Mouse (Mus musculus): ENCODE data around the gene Axdnd1. TPM values are rescaled to one million over a fixed set of nuclear protein-coding genes. Genes with fewer than 3 reads are reported as not detected.

The Axdnd1 gene
- polyA plus RNA-seq, 1 experiment, result not detected

DNA sequence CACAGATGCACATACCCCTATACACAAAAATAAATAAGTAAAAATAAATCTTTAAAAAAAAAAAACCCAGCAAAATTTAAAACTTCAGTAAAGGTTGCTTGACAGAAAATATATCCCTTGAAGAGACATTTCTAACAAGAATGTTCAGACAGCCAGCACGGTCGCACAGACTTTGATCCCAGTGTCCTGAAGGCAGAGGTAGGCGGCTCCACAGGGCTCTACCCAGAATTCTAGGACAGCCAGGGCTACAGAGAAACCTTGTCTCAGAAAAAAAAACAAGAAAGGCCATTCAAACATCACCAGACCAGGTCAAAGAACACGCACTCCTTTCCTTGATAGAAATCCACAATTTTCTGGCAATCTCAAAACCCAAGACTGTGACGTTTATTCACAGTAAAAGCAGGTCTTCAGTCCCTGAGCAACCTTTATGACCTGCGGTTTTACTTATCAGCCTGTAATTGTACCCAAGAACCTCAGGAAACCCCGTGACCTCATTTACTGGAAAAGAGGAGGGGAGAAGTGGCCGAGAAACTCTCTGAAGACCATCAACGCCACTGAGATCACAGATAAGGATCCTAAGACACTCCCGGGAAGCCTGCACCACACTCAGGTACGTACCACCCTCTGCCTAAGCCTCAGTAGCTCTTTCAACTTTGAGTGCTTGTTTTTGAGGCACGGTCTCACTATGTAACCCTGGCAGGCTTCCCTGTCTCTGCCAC is 41.5 kb upstream of the Axdnd1 start:
- no peak for DNase-seq (ENCODE audit: low read depth in 1 of 2, low spot score in 2 of 2)
- no peaks in the 10 kb centered on the region for H3K27me3 ChIP-seq (ENCODE audit: control insufficient read depth, insufficient read depth, low read length)
- H3K36me3 ChIP-seq (ENCODE audit: control insufficient read depth, insufficient read depth, low read length), result peaks cover 11% of the 10 kb centered on the region; the same call in 1 of the 2 replicates
- no peak overlapping the region for H3K27ac ChIP-seq (ENCODE audit: insufficient read depth, low read length)
- TF ChIP-seq CTCF (IDR thresholded peaks at IDR 0.05; ENCODE audit: extremely low read depth, insufficient read depth, insufficient read length, insufficient replicate concordance) (no peak), POLR2A (IDR thresholded peaks at IDR 0.05; ENCODE audit: low read depth, low read length) (no peak)
- H3K4me1 ChIP-seq (ENCODE audit: control insufficient read depth, insufficient read depth, insufficient read length), result peaks cover 11% of the 10 kb centered on the region; the same call in 1 of the 2 replicates
- H3K4me3 ChIP-seq (ENCODE audit: extremely low read depth, insufficient read depth, insufficient read length), result no peak overlapping the region
- WGBS, result 71% methylated on average over 12 of the region's 12 CpGs

DNA sequence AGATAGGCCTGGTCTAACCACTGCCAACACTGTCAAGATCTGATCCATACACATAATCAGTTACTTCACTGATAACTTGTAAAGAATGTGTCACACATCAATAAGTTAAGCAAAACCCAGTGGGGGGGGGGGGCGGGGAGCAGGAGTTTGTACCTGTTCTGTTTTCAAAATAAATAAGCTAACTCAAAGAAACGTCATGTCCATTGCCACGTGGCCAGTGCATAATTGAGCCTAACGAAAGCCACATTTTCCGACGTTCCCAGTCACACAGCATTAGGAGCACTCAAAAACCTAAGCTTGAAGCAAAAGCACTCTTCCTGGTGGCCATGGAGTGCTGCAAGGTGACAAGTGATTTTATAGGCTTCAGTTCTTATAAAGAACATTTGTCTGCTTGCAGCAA is 40.1 kb upstream of the Axdnd1 start:
- 87% methylated on average over 6 of the region's 6 CpGs for WGBS
- DNase-seq (ENCODE audit: low read depth in 1 of 2, low spot score in 2 of 2), result no peak
- no peak for TF ChIP-seq CTCF (IDR thresholded peaks at IDR 0.05; ENCODE audit: extremely low read depth, insufficient read depth, insufficient read length, insufficient replicate concordance)
- TF ChIP-seq POLR2A (IDR thresholded peaks at IDR 0.05; ENCODE audit: low read depth, low read length), result no peak
- peaks cover 11% of the 10 kb centered on the region; the same call in 1 of the 2 replicates for H3K4me1 ChIP-seq (ENCODE audit: control insufficient read depth, insufficient read depth, insufficient read length)
- H3K27ac ChIP-seq (ENCODE audit: insufficient read depth, low read length), result no peak overlapping the region; the same call in 1 of the 2 replicates
- H3K27me3 ChIP-seq (ENCODE audit: control insufficient read depth, insufficient read depth, low read length), result no peaks in the 10 kb centered on the region
- H3K4me3 ChIP-seq (ENCODE audit: extremely low read depth, insufficient read depth, insufficient read length), result no peak overlapping the region
- peaks cover 10% of the 10 kb centered on the region for H3K36me3 ChIP-seq (ENCODE audit: control insufficient read depth, insufficient read depth, low read length)

GRCm38 (mm10) chr1:156460216-156460615 is 39.3 kb upstream of the Axdnd1 start:
- Histone ChIP-seq H3K4me3 (ENCODE audit: extremely low read depth, insufficient read depth, insufficient read length) (0 out of 2 replicates have a peak overlapping the region, but pooled peaks have one; percentile 2), H3K27ac (ENCODE audit: insufficient read depth, low read length) (peak overlapping the region; percentile 77), H3K27me3 (ENCODE audit: control insufficient read depth, insufficient read depth, low read length) (no peaks in the 10 kb centered on the region), H3K4me1 (ENCODE audit: control insufficient read depth, insufficient read depth, insufficient read length) (peaks cover 11% of the 10 kb centered on the region; the same call in 1 of the 2 replicates), H3K36me3 (ENCODE audit: control insufficient read depth, insufficient read depth, low read length) (peaks cover 6% of the 10 kb centered on the region)
- DNase-seq (ENCODE audit: low read depth in 1 of 2, low spot score in 2 of 2), result no peak
- no peak for TF ChIP-seq CTCF (IDR thresholded peaks at IDR 0.05; ENCODE audit: extremely low read depth, insufficient read depth, insufficient read length, insufficient replicate concordance)
- no peak for TF ChIP-seq POLR2A (IDR thresholded peaks at IDR 0.05; ENCODE audit: low read depth, low read length)
- 82% methylated on average over 4 of the region's 4 CpGs for WGBS

GRCm38 (mm10) chr1:156459690-156460089 is 38.7 kb upstream of the Axdnd1 start:
- WGBS, result 18% methylated on average over 3 of the region's 3 CpGs
- DNase-seq (ENCODE audit: low read depth in 1 of 2, low spot score in 2 of 2), result peak; percentile 64 to 65
- Histone ChIP-seq H3K27me3 (ENCODE audit: control insufficient read depth, insufficient read depth, low read length) (no peaks in the 10 kb centered on the region), H3K36me3 (ENCODE audit: control insufficient read depth, insufficient read depth, low read length) (peaks cover 6% of the 10 kb centered on the region), H3K4me3 (ENCODE audit: extremely low read depth, insufficient read depth, insufficient read length) (no peak overlapping the region), H3K27ac (ENCODE audit: insufficient read depth, low read length) (peak overlapping the region; percentile 77), H3K4me1 (ENCODE audit: control insufficient read depth, insufficient read depth, insufficient read length) (peaks cover 11% of the 10 kb centered on the region; the same call in 1 of the 2 replicates)
- no peak for TF ChIP-seq CTCF (IDR thresholded peaks at IDR 0.05; ENCODE audit: extremely low read depth, insufficient read depth, insufficient read length, insufficient replicate concordance)
- no peak; the same call in 1 of the 2 replicates for TF ChIP-seq POLR2A (IDR thresholded peaks at IDR 0.05; ENCODE audit: low read depth, low read length)

- peaks cover 8% of the 10 kb centered on the region for H3K36me3 ChIP-seq (ENCODE audit: control insufficient read depth, insufficient read depth, low read length)
- DNase-seq (ENCODE audit: low read depth in 1 of 2, low spot score in 2 of 2), result no peak
- 62% methylated on average over 8 of the region's 8 CpGs for WGBS
- H3K4me3 ChIP-seq (ENCODE audit: extremely low read depth, insufficient read depth, insufficient read length), result no peak overlapping the region
- peaks cover 11% of the 10 kb centered on the region; the same call in 1 of the 2 replicates for H3K4me1 ChIP-seq (ENCODE audit: control insufficient read depth, insufficient read depth, insufficient read length)
- H3K27ac ChIP-seq (ENCODE audit: insufficient read depth, low read length), result 0 out of 2 replicates have a peak overlapping the region, but pooled peaks have one; percentile 54
- H3K27me3 ChIP-seq (ENCODE audit: control insufficient read depth, insufficient read depth, low read length), result no peaks in the 10 kb centered on the region
- TF ChIP-seq POLR2A (IDR thresholded peaks at IDR 0.05; ENCODE audit: low read depth, low read length) (no peak), CTCF (IDR thresholded peaks at IDR 0.05; ENCODE audit: extremely low read depth, insufficient read depth, insufficient read length, insufficient replicate concordance) (no peak)
These were observed 37.6 kb upstream of the Axdnd1 start for GRCm38 (mm10) chr1:156458391-156459060.

- WGBS, result 87% methylated on average over 2 of the region's 2 CpGs
- TF ChIP-seq CTCF (IDR thresholded peaks at IDR 0.05; ENCODE audit: extremely low read depth, insufficient read depth, insufficient read length, insufficient replicate concordance), result no peak
- TF ChIP-seq POLR2A (IDR thresholded peaks at IDR 0.05; ENCODE audit: low read depth, low read length), result no peak
- Histone ChIP-seq H3K27ac (ENCODE audit: insufficient read depth, low read length) (no peak overlapping the region), H3K27me3 (ENCODE audit: control insufficient read depth, insufficient read depth, low read length) (no peaks in the 10 kb centered on the region), H3K36me3 (ENCODE audit: control insufficient read depth, insufficient read depth, low read length) (peaks cover 6% of the 10 kb centered on the region), H3K4me1 (ENCODE audit: control insufficient read depth, insufficient read depth, insufficient read length) (peaks cover 8% of the 10 kb centered on the region; the same call in 1 of the 2 replicates), H3K4me3 (ENCODE audit: extremely low read depth, insufficient read depth, insufficient read length) (no peak overlapping the region)
- no peak for DNase-seq (ENCODE audit: low read depth in 1 of 2, low spot score in 2 of 2)
These were observed 34.2 kb upstream of the Axdnd1 start for GRCm38 (mm10) chr1:156455005-156455758.
